Mouse (Mus musculus) myocyte (in vitro differentiated cells): ENCODE results near the gene Ifnar2.

Source experiments
- E2F4 ChIP-seq: IDR thresholded peaks from one replicate; pipeline ENCODE4 v1.6.1; 2011; ENCODE audit warnings: mild to moderate bottlenecking, control low read depth, moderate library complexity; ENCODE audit not compliant: insufficient read depth
- MAX ChIP-seq: IDR thresholded peaks from one replicate; pipeline ENCODE4 v1.6.1; 2011; ENCODE audit warnings: low read depth, mild to moderate bottlenecking, control low read depth
- MYOD1 ChIP-seq, 3 experiments: IDR thresholded peaks; one replicate each; pipeline ENCODE4 v1.6.1; 2011; ENCODE audit warnings: control low read depth in 2 of 3, low read depth in 2 of 3, mild to moderate bottlenecking in 2 of 3, moderate library complexity in 1 of 3; ENCODE audit not compliant: insufficient read length in 2 of 3, control insufficient read depth in 1 of 3
- MYOG ChIP-seq, 3 experiments: IDR thresholded peaks; one replicate each; pipeline ENCODE4 v1.6.1; 2011; ENCODE audit warnings: control low read depth in 2 of 3, low read depth in 2 of 3, mild to moderate bottlenecking in 2 of 3; ENCODE audit not compliant: insufficient read length in 2 of 3, control insufficient read depth in 1 of 3, insufficient read depth in 1 of 3
- POLR2A ChIP-seq: IDR thresholded peaks from one replicate; pipeline ENCODE4 v1.6.1; 2011; ENCODE audit warnings: low read depth, mild to moderate bottlenecking, control low read depth, moderate library complexity; ENCODE audit not compliant: insufficient read length
- POLR2AphosphoS2 ChIP-seq: IDR thresholded peaks from one replicate; pipeline ENCODE4 v1.6.1; 2011; ENCODE audit warnings: low read depth, control low read depth; ENCODE audit not compliant: insufficient read length
- REST ChIP-seq: IDR thresholded peaks from one replicate; pipeline ENCODE4 v1.6.1; 2011; ENCODE audit warnings: mild to moderate bottlenecking, control low read depth, moderate library complexity; ENCODE audit not compliant: insufficient read depth, insufficient read length
- SRF ChIP-seq: IDR thresholded peaks from one replicate; pipeline ENCODE4 v1.6.1; 2011; ENCODE audit warnings: low read depth; ENCODE audit not compliant: control insufficient read depth, insufficient read length
- TCF3 ChIP-seq: IDR thresholded peaks from one replicate; pipeline ENCODE4 v1.6.1; 2011; ENCODE audit warnings: low read depth, control low read depth; ENCODE audit not compliant: insufficient read length
- USF1 ChIP-seq: IDR thresholded peaks from one replicate; pipeline ENCODE4 v1.6.1; 2011; ENCODE audit warnings: low read depth, mild to moderate bottlenecking, control low read depth, moderate library complexity

- TF ChIP-seq POLR2A (no peak), TCF3 (no peak), MYOG (IDR thresholded peaks at IDR 0.05; ENCODE audit: control insufficient read depth in 1 of 3, insufficient read depth in 1 of 3, insufficient read length in 2 of 3, low read depth in 2 of 3) (no peak), USF1 (no peak), E2F4 (no peak), MAX (no peak), SRF (no peak), POLR2AphosphoS2 (no peak), MYOD1 (IDR thresholded peaks at IDR 0.05; ENCODE audit: control insufficient read depth in 1 of 3, insufficient read length in 2 of 3, low read depth in 2 of 3) (no peak), REST (no peak)
Measured at GRCm38 (mm10) chr16:91428259-91428865, 55.8 kb downstream of the Ifnar2 start.
